Mouse (Mus musculus): ENCODE data around the gene Map3k12. TPM values are rescaled to one million over a fixed set of nuclear protein-coding genes. Genes with fewer than 3 reads are reported as not detected.

The Map3k12 gene
- polyA plus RNA-seq, 2 experiments from 2014 or later = 6.8 to 8.1 TPM

GRCm38 (mm10) chr15:102503447-102503846 lies 13.4 kb downstream of the Map3k12 start, which contains the start of gene Gm10337:
TSS of gene Gm10337 (plus strand) at chr15:102503722.
- no peak for ATAC-seq

- ATAC-seq = no peak
These were observed 14.5 kb downstream of the Map3k12 start for GRCm38 (mm10) chr15:102502254-102502840.

GRCm38 (mm10) chr15:102501084-102501814 lies 15.6 kb downstream of the Map3k12 start:
- ATAC-seq = no peak

- ATAC-seq = no peak
These were observed 16.4 kb downstream of the Map3k12 start for GRCm38 (mm10) chr15:102500479-102500878.

- ATAC-seq = no peak
These were observed 17.0 kb downstream of the Map3k12 start for GRCm38 (mm10) chr15:102499851-102500250.

GRCm38 (mm10) chr15:102499370-102499769 lies 17.5 kb downstream of the Map3k12 start:
- no peak for ATAC-seq

GRCm38 (mm10) chr15:102498322-102498721 lies 18.5 kb downstream of the Map3k12 start:
- no peak for ATAC-seq

- no peak for ATAC-seq
These were observed 29.2 kb downstream of the Map3k12 start for GRCm38 (mm10) chr15:102487664-102488063.

GRCm38 (mm10) chr15:102485853-102486252 lies 31.0 kb downstream of the Map3k12 start:
- no peak for ATAC-seq

GRCm38 (mm10) chr15:102483136-102483535 lies 33.7 kb downstream of the Map3k12 start:
- ATAC-seq = no peak

- no peak for ATAC-seq
These were observed 42.3 kb downstream of the Map3k12 start for GRCm38 (mm10) chr15:102474520-102474919.

GRCm38 (mm10) chr15:102473246-102473645 lies 43.6 kb downstream of the Map3k12 start:
- ATAC-seq = no peak

- no peak for ATAC-seq
These were observed 45.1 kb downstream of the Map3k12 start for GRCm38 (mm10) chr15:102471727-102472126.

- no peak for ATAC-seq
These were observed 45.6 kb downstream of the Map3k12 start for GRCm38 (mm10) chr15:102471295-102471645.

GRCm38 (mm10) chr15:102470605-102471294 lies 46.1 kb downstream of the Map3k12 start:
- ATAC-seq = peak; percentile 26

GRCm38 (mm10) chr15:102470183-102470604 lies 46.7 kb downstream of the Map3k12 start, which contains the start of gene Pcbp2:
TSS of gene Pcbp2 (plus strand) at chr15:102470539.
- peak; percentile 97 for ATAC-seq

GRCm38 (mm10) chr15:102468675-102469370 lies 48.0 kb downstream of the Map3k12 start:
- ATAC-seq = no peak

- no peak for ATAC-seq
These were observed 53.2 kb downstream of the Map3k12 start for GRCm38 (mm10) chr15:102463666-102464065.

GRCm38 (mm10) chr15:102461430-102462075 lies 55.3 kb downstream of the Map3k12 start:
- ATAC-seq = no peak

- ATAC-seq = no peak
These were observed 55.9 kb downstream of the Map3k12 start for GRCm38 (mm10) chr15:102460971-102461370.

GRCm38 (mm10) chr15:102460409-102460808 lies 56.5 kb downstream of the Map3k12 start:
- no peak for ATAC-seq

GRCm38 (mm10) chr15:102459847-102460246 lies 57.0 kb downstream of the Map3k12 start:
- ATAC-seq = no peak
